Mouse (Mus musculus): Measurements from ENCODE around the gene Arhgef28.
"Not testable (repeated sequence)": the region's sequence is repeated elsewhere in the genome, so short reads cannot be mapped to it uniquely, and the experiment has no call there.

Arhgef28 gene

DNA sequence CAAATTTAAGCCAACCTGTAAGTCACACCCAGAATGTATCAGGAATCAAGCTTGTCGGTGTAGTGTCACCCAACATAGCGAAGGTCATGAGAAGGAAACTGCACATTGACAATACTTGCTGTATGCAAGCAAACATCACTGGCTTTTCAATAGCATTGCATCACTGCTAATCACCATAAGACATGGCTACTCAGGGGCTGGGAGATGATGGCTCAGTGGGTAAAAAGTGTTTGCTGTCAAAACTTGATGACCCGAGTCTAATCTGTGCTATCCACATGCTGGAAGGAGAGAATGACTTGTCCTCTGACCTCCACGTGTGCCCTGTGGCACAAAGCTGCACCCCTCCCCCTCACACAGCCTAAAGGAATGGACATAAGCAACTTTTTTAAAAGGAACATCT, 133.0 kb downstream of the Arhgef28 start:
- in situ Hi-C loops (cut with MboI): no loop called here

DNA sequence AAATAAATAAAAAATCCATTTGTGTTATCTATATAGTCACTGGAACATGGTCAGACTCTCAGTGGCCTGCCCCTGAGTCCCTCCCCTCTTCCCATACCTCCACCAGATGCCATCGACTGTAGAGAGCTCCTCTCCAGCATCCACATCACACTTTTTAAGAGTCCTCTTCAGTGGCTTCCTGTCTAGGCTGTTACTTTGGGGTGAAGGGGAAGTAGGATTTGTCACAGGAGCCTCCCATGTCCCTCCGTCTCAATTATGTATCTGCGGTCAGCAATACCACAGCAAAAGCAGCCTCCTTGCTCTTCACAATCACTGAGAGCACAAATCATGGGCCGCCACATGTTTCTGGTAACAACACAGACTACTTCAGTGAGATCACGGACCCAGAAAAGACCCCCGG, 135.8 kb downstream of the Arhgef28 start:
- in situ Hi-C loops (cut with MboI): no loop called here

DNA sequence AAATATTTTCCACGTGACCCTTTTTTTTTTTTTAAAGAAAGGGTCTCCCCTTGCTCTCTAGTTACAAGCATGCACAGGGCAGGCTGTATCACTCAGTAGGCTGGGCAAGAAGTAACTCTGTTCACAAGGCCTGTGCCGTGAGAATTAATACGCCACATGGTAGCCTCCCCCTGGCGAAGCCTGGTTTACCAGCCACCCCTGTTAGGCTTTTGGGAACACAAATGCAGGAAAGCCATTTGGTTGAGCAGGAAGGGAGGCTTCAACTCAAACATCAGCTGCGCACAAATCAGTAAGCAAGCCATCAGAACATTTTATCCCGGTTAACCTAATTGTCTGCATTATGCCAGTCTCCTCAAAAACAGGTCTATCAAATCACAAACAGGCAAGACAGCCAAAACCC, 136.6 kb downstream of the Arhgef28 start:
- in situ Hi-C loops (cut with MboI): no loop called here

DNA sequence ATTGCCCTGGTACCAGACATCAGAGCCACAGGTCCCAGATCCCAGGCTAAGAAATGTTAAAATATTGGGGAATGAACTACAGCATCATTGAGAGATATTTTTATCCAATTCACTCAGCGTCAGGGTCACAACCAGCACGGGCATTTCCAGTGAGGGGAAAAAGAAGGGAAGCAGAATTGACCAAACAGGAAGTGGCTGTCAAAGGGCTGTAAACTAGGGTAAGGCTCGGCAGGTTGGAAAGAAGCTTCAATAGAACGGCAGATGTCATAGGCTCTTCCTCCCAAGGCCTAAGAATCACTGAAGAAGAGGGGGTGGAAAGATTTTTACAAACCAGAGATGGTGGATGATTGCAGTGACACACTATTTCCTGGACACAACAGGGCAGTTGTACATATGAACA, 143.4 kb downstream of the Arhgef28 start:
- in situ Hi-C loops (cut with MboI): no loop called here

DNA sequence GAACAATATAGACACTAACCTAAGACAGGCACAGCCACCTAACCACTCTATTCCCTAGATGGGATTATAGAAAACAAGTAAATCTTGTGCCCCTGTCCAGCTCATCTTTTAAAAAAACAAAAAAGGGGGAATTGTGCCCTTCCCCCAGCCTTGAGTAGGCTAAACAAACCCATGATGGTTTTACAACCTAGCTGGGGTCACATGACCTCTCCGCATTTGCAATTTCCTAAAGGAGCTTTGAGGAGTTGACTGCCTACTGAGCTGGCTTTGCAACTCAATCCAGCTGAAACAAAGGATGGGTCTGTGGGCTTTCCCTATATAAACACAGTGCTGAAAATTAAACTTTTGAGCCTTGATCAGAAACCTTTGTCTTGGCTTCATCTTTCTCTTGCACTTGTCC, 146.1 kb downstream of the Arhgef28 start:
- in situ Hi-C loops (cut with MboI): not testable (repeated sequence)

DNA sequence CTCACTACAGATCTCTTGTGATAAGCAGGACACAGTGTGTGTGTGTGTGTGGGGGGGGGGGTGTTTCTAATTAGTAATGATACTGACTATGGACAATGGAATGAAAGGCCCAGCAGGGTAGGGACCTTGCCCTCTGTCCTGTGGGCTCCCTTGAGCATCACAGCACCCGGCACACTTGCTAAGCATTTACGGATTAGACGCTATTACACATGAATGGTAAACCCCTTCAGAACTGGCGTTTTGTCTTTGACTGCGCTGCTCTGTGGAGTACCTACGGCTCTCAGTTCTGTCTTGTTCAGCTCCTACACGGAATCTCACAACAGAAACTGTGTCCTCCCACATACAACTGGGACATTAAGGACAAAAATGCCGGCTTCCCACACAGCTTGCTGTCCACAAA, 151.0 kb downstream of the Arhgef28 start:
- in situ Hi-C loops (cut with MboI): no loop called here

DNA sequence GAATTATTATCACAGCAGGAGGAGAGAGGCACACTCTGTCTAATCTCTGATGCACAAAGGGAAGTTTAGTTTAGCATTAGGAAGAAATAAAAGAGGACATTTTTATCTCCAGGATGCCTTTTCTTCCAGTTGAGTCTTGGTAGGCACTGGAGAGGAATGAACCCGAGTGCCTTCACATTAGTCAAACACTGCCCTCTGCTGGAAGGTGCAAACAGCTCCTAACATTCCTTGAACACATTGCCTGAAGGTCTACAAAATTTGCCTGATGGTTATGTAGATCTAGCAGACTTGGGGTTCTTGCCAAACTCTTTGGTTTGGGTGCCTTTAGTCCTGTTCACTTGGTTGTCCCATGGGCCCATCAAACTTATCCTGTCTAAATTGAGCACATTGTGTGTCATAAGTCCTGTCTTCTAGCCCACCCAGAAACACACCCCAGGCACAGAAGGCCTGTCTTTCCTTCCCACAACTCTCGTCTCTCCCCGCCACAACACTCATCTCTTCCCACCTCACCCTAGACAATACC, 165.6 kb downstream of the Arhgef28 start:
- in situ Hi-C loops (cut with MboI): no loop called here

DNA sequence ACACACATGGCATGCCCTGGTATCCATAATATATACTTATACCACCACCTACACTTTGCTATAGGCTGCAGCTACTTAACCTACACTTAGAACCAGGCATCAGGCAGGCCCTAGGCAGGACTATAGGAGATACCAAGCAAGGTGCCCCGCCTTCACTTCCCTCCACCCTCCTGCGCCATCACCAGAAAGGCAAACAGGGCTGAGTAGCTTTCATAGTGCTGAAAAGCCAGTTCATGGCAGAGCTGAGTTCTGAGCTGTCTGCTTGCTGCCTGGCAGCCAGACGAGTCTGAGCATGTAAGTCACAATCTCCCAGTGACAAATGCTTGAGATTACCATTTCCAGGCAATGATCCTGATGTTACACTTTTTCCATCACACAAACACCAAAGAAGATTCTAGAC, 167.5 kb downstream of the Arhgef28 start:
- in situ Hi-C loops (cut with MboI): no loop called here

DNA sequence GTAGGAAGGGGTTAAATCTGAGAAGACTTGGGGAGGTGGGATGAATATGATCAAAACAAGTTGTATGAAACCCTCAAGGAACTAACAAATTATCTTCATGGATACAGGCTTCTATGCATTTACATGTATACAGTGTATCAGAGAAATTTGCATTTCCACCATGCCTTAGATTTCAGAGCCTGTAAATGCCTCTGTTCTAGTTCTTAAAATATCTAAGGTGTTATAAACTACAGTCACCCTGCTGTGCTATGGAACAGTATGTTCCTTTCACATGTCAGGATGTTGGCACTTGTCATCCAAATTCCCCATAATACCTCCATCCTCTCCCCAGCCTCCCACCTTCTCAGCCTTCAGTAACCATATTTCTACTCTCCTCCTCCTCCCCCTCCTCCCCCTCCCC, 168.5 kb downstream of the Arhgef28 start:
- in situ Hi-C loops (cut with MboI): no loop called here

DNA sequence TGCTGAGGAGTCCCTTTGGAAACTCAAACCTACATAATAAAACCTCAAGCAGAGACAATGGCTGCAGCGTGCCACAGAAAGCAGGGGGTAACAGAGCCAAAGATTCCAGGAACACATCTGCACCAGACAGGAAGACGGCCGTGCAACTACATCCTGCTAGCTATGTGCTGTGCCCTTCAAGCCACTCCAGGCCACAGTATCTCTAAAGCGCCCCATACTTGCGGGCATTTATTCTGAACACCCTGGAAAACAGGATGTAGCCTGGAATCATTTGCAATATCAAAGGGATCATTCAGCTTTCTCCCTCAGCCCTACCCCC, 174.6 kb downstream of the Arhgef28 start:
- in situ Hi-C loops (cut with MboI): no loop called here

DNA sequence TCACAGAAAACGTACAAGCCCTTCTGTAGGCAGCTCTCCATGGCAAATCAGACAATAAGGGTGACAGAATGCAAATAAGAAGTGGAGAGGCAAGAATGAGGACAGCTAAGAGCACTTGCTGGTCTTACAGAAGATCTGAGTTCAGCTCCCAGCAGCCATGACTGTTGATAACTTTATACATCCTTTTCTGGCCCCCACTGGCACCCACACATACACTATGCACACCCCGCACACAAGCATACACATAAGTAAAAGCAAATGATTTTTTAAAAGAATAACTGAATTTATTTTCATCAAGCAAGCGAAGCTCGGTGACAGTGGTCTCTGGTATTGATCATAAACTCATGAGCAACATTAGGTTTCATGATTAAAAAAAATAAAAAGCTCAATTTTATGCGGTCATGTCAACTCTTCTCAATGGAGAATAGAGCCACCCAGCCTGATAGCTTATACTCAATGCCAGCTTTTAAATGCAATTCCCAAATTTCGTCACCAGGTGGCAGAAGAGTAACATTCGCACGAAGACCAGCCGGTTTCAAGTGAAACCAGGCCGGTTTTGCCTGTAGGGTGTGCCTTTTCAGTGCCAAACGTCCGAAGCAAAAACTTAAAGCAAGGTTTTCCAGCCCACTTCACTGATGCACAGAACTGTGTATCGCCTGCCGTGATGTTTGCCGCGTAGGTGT, 175.1 kb downstream of the Arhgef28 start:
- in situ Hi-C loops (cut with MboI): no loop called here

DNA sequence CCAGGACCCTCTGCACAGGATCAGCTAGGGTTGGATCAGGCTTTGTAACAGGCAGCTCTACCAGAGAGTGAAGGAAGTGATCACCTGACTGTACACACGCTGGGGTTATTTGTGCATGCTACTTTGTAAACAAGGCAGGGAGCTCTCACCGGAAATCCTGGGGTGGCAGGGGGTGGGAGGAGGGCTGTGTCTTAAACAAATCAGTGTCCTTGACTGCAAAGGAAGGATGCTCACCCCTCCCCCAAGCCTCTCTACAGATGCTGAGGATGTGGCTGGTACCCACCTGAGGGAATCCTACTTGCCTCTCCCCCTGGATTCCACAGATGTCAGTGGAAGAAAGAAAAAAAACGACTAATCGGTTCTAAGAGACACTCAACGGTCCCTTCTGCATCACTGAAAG, 176.2 kb downstream of the Arhgef28 start:
- in situ Hi-C loops (cut with MboI): no loop called here

DNA sequence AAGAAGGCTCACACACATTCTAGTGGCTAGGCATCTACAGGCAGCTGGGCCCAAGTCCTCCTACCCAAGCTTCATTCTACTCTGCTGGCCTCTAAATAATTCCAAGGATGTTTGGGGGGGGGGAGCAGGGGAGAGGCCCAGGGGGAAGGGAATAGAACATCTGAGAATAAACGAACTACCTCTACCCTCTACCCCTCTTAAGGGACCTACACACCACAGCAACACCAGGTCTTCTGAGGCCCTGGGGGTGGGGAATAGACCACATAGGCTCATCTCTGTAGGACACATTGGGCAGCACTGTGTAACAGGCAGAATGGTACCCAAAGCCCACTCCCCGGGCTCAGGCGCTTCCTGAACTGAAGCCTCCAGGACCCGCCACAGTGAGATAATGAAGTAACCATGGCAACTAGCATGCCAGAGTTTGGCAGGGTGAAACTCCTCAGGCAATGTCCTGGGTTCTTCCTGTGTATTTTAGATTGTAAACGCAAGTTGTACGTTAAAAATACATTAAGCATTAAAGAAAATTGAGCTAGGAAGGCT, 177.5 kb downstream of the Arhgef28 start:
- in situ Hi-C loops (cut with MboI): no loop called here

DNA sequence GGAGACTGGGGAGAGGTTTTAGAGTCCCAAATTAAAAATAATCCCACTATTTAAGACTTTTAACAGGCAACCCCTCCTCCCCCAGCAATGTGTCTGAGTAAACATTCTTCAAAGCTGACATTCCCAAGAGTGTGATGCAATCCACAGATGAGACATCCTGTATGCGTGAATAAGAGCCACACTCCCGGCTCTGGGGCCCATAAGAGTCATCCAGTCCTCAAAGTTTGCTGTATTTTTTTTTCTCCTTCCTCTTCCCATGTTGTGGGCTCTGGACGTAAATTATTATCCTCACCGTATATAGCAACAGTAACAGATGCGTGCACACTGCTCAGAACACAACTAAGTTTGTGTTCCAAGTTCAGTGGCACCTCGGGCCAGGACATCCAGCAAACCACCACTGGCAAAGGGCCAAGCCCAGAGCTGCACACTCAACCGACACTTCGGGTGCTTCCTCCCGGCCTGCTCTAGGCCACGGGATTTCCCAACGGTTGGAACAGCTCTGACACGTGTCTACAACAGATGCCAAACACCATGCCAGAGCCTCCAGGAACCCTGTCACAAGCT, 178.5 kb downstream of the Arhgef28 start:
- in situ Hi-C loops (cut with MboI): no loop called here

DNA sequence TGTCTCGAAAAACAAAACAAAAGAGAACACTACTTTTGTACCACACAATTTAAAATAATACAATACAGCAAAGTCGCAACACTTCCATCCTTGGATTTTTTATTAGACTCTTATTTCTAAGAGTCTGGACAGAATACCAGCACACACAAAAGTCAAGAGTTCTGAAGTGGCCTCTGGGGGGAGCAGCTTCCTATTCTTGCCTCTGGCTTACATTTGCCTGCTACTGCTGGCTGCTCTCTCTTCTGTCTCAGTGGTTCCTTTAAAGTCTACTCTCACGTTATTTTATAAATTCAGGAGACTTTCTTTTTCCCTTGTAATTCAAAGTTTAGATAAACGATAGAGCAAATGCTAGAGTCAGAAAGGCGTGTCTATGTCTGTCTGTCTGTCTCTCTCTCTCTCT, 179.1 kb downstream of the Arhgef28 start:
- in situ Hi-C loops (cut with MboI): no loop called here

DNA sequence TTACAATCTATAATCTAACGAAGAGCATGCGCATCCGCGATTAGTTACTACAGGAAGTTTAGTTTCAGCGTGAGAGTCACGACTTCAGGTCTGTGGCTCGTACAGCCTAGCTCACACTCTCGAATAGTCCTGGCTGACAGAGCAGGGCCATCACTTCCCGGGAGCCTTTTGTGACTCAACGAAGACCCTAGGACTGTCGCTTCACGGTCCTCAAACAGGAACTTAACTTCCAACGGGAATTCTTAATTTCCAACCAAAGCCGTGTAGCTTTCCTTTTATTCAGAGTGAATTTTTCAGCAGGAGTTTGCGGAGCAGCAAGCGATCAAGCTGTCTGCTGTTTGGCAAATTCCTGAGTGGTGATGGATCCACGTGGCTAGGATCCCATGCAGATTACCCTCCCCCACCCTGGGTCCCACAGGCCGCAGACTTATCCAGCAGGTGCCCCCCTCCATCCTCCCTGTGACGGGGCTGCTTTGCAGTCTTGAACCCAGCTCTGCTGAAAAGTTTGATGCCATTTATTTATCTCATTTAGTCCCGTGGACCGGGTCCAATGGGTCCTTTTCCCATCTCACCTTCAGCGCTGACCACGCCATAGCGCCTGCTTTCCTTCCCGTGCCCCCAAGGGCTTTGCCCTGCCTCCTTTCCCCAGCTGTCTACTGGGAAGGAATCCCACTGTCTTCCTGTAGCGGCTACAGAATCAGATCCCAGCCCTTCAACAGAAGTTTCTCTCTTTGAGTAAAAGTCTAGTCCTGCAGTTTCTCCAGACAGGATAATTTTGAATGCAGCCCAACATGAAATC, 180.3 kb downstream of the Arhgef28 start:
- in situ Hi-C loops (cut with MboI): no loop called here

DNA sequence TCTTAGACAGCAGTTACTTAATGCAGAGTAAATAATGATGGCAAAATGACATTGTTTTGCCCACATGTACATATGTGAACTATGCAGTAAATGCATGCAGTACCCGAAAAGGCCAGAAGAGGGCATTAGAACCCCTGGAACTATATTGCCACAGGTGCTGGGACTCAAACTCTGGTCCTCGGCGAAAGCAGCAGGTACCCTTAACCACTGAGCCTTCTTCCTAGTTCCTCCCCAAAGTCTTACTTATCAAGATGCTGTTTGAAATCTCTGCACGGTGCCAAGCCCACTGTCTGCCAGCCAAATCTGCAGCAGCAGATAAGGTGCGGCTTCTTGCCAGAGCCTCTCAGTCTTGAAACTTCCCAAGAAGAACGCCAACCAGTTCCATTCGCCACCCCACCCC, 181.1 kb downstream of the Arhgef28 start:
- in situ Hi-C loops (cut with MboI): no loop called here

DNA sequence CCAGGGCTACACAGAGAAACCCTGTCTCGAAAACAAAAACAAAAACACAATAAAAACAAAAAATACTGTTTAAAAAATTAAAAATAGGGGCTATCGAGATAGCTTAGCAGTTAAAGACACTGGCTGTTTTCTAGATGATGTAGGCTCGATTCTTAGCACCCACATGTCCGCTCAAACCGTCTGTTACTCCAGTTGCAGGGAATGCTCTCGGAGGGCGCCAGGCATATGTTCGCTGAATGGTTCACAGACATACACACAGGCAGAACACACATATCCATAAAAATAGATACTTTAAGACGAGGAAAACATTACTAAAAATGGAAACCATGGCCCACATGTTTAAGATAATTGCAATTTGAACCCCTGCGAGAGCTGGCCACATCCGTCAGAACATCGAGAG, 181.6 kb downstream of the Arhgef28 start:
- in situ Hi-C loops (cut with MboI): no loop called here

DNA sequence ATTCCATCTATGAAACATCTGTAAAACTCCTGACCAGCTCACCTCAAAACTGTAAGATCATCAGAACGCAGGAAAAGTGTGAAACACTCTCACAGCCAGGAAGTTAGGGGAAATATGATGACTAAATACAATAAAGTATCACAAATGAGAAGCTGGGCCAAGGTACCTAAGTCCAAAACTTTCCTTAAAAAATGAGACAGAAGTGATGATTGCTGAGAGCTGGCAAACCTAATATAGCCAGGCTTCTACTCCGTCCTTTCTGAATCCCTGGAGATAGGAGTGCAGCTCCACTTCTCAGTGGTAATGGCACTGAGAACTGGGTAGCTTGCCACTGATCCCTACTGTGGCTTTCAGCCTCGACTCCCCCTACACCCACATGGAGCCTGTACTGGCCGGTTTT, 184.3 kb downstream of the Arhgef28 start:
- in situ Hi-C loops (cut with MboI): no loop called here

DNA sequence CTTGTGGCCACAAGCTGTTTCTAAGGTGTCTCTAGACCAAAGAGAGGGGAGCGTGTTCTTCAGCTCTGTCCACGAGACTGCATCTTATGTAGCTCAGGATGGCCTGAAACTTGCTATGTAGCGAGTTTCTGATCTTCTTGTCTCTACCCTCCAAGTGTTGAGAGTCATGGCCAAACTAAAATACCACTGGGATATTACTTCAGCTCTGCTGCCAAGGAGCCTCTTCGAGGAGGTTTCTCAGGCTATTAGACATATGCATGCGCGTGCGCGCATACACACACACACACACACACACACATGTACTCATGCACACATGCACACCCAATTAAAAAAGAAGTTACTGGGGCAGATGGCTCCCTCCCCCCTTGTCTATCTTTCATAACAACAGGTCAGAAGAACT, 187.4 kb downstream of the Arhgef28 start:
- in situ Hi-C loops (cut with MboI): not testable (repeated sequence)

DNA sequence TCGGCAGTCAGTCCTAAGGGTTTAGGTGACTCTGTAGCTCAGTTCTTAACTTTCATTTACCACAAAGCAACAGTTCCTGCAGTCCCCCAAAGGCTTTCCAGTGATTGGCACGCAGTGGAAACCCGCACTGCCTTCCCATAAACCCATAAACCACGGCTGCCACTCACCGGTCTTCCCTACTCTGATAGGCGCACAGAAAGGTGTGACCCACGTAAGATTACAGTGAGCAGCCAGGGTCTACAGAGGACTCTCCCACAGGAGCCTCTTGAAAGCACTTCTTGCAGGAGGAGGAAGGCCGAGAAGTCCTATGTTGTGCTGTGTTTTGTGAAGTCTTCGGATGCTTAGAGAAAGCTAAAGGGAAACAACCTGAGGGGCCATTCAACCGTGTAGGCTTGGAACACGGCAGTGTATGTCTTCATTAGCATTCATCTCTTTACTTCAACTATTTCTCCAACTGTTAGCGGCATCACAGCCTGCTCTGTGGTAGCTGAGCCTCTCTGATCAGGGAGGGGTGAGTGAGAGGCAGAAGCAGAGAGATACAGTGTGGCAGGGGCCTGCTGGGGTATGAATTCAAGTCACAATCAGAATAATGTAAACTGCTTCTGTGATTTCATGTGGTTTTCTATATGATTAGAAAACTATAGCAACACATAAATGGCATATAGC, 189.2 kb downstream of the Arhgef28 start:
- in situ Hi-C loops (cut with MboI): no loop called here
